9 mouse cellular contexts compared by ENCODE assay signal in the genomic region with DNA sequence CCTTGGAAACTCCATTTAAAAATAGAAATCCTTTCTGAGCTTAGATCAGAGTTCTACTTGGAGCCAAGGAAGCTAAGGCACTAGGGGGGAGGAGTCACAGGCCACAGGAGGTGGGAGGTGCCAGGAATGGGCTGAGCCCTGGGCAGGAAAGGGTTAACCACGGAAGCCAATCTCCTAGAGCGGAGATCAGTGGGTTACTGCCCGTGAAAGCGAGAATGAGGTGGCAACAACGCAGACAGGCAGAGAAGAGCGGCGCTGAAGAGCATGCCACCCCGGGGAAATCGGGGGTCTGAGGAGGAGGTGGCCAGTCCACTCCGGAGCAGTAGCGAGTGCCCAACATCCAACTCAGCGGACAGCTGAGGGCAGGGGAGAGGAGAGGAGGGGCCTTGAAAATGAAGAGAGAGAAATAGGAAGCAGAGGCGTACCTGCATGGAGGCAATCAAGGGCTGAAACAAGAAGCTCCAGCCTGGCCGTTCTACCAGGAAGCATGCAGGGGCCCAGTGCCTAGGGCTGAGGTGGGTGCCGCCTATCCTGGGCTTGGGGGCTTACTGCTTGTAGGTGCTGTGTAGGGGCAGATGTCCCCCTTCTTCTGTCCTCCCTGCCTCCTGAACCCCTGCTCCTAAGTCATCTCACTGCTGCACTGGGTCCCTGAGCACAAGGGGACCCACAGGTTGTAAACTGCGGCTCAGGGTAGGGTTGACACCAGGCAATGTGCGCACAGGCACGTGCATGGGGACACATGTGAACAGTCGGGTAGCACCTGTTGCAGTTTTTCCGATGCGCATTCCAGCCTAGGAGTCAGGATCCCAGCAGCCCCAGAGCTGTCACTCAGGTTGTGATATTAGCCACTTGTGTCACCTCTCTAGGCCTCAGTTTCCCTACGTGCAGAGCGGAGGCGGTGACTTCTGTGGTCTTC. TPM values are rescaled to one million over a fixed set of nuclear protein-coding genes. Genes with fewer than 3 reads are reported as not detected.
A peak's percentile ranks its signal among the peaks of the same experiment; 100 is the strongest.
DNase-seq lines count a peak whose midpoint lies in the region; ATAC-seq and TF ChIP-seq lines count a peak whose summit lies in the region.
"Had no signal": no experiment of that assay in that cellular context is flagged by ENCODE, and none has a peak within 500 bp of the region (broad histone marks: within the 10 kb centered on the region; RNA-seq: fewer than 3 reads in every experiment).

No protein-coding gene starts in this region.

- no peak for ATAC-seq in heart, embryonic 11.5 days (replicated peaks; ENCODE audit: insufficient number of reproducible peaks, low FRiP score, low TSS enrichment)
- no peak for ATAC-seq in hindbrain, embryonic 16.5 days
- ATAC-seq in liver, embryonic 15.5 days (ENCODE audit: insufficient read depth) = no peak

- peaks cover 62% of the 10 kb centered on the region for H3K27me3 ChIP-seq in heart, embryonic 11.5 days (ENCODE audit: control insufficient read depth, insufficient read depth, low read length)
- H3K27me3 ChIP-seq in hindbrain, embryonic 16.5 days (replicated peaks; ENCODE audit: control insufficient read depth, insufficient read depth, low read length) = peaks cover 10% of the 10 kb centered on the region
- H3K27me3 ChIP-seq in liver, embryonic 15.5 days = peaks cover 68% of the 10 kb centered on the region

- DNase-seq in heart, postnatal 10 days = no peak
- no peak for DNase-seq in right cerebral cortex, postnatal 36 days (ENCODE audit: low spot score in 2 of 2)
- DNase-seq in left cerebral cortex, adult 9 months (ENCODE audit: low spot score in 2 of 2) = no peak
- no peak for DNase-seq in cerebellum, adult 9-11 months

- no peak for TF ChIP-seq POLR2A in bone marrow, adult 2 months (IDR thresholded peaks at IDR 0.05; ENCODE audit: borderline replicate concordance, control insufficient read depth, low read depth, low read length)

- TF ChIP-seq CTCF in bone marrow, adult 2 months (IDR thresholded peaks at IDR 0.05; ENCODE audit: control insufficient read depth, insufficient read depth, low read length) = no peak

- peak overlapping the region; percentile 58 for H3K4me2 ChIP-seq in heart, embryonic 11.5 days
- peak overlapping the region; percentile 53 for H3K4me2 ChIP-seq in hindbrain, embryonic 16.5 days (ENCODE audit: low read length)
- peak overlapping the region; percentile 57 for H3K4me2 ChIP-seq in liver, embryonic 15.5 days

- no peaks in the 10 kb centered on the region for H3K36me3 ChIP-seq in heart, embryonic 11.5 days (ENCODE audit: control insufficient read depth, insufficient read depth, low read length)
- H3K36me3 ChIP-seq in hindbrain, embryonic 16.5 days (ENCODE audit: control insufficient read depth, insufficient read depth, low read length) = no peaks in the 10 kb centered on the region
- H3K36me3 ChIP-seq in liver, embryonic 15.5 days (replicated peaks) = no peaks in the 10 kb centered on the region

- peaks cover 17% of the 10 kb centered on the region for H3K4me1 ChIP-seq in heart, embryonic 11.5 days (ENCODE audit: control insufficient read depth, insufficient read depth, low read length)
- H3K4me1 ChIP-seq in bone marrow, adult 2 months (ENCODE audit: control insufficient read depth, insufficient read depth, low read length) = no peaks in the 10 kb centered on the region; the same call in 1 of the 2 replicates
- H3K4me1 ChIP-seq in hindbrain, embryonic 16.5 days (ENCODE audit: control insufficient read depth, insufficient read depth, low read depth, low read length) = peaks cover 10% of the 10 kb centered on the region
- peaks cover 72% of the 10 kb centered on the region for H3K4me1 ChIP-seq in liver, embryonic 15.5 days (replicated peaks)

- intact Hi-C loops in heart, postnatal 10 days (cut with DNase I) = no loop called here

- H3K9me3 ChIP-seq in heart, embryonic 11.5 days (replicated peaks; ENCODE audit: control insufficient read depth, low read length) = no peaks in the 10 kb centered on the region
- no peaks in the 10 kb centered on the region for H3K9me3 ChIP-seq in hindbrain, embryonic 16.5 days (ENCODE audit: control insufficient read depth, low read length)
- H3K9me3 ChIP-seq in liver, embryonic 15.5 days (replicated peaks) = no peaks in the 10 kb centered on the region

- H3K4me3 ChIP-seq in heart, embryonic 11.5 days (ENCODE audit: low read depth, low read length) = peak overlapping the region; percentile 28
- peak overlapping the region; percentile 7 for H3K4me3 ChIP-seq in bone marrow, adult 2 months (replicated peaks; ENCODE audit: control insufficient read depth, low read depth, low read length)
- peak overlapping the region; percentile 31 for H3K4me3 ChIP-seq in hindbrain, embryonic 16.5 days (ENCODE audit: low read length)
- H3K4me3 ChIP-seq in liver, embryonic 15.5 days (replicated peaks) = peak overlapping the region; percentile 28

- 19% methylated on average over 24 of the region's 24 CpGs for WGBS in heart, embryonic 11.5 days (ENCODE audit: insufficient replicate concordance)
- 6% methylated on average over 24 of the region's 24 CpGs for WGBS in bone marrow, adult 2 months
- 22% methylated on average over 24 of the region's 24 CpGs for WGBS in hindbrain, embryonic 16.5 days
- WGBS in liver, embryonic 15.5 days (ENCODE audit: insufficient replicate concordance) = 12% methylated on average over 24 of the region's 24 CpGs

- no peak overlapping the region for H3K9ac ChIP-seq in heart, embryonic 11.5 days (ENCODE audit: low read depth, low read length)
- H3K9ac ChIP-seq in hindbrain, embryonic 16.5 days (ENCODE audit: low read depth, low read length) = peak overlapping the region; percentile 36; the same call in 1 of the 2 replicates
- peak overlapping the region; percentile 9; the same call in 1 of the 2 replicates for H3K9ac ChIP-seq in liver, embryonic 15.5 days

- H3K27ac ChIP-seq in heart, embryonic 11.5 days (ENCODE audit: low read depth, low read length) = no peak overlapping the region
- H3K27ac ChIP-seq in bone marrow, adult 2 months (ENCODE audit: control insufficient read depth, insufficient read depth, low read depth, low read length, poor library complexity) = no peak overlapping the region
- H3K27ac ChIP-seq in hindbrain, embryonic 16.5 days (ENCODE audit: low read depth, low read length) = no peak overlapping the region
- no peak overlapping the region for H3K27ac ChIP-seq in liver, embryonic 15.5 days (replicated peaks)
- H3K27ac ChIP-seq: macrophage had no signal

RNA-seq across cellular contexts. Expression of gene Galr3, which starts 0.9 kb away (rescaled TPM):
- polyA plus RNA-seq in heart, embryonic 11.5 days (2014; fragmentation: Nextera tagmentation; extraction: Ambion mirVana) = not detected in 2 replicates
- total RNA-seq in heart, postnatal 10 days (2021) = not detected
- polyA plus RNA-seq in bone marrow, adult 2 months (2011; ENCODE audit: insufficient read depth, insufficient read length, low replicate concordance, missing spikeins) = not detected in 2 replicates
- 0.14 TPM in 1 of 2 replicates, not detected in the other for polyA plus RNA-seq in hindbrain, embryonic 16.5 days (2015; fragmentation: Nextera tagmentation; extraction: Ambion mirVana)
- 0.17 TPM in 1 of 2 replicates, not detected in the other for polyA plus RNA-seq in liver, embryonic 15.5 days (2015; fragmentation: Nextera tagmentation; extraction: Ambion mirVana)
- polyA plus RNA-seq: macrophage had no signal

RNA-seq across cellular contexts. Expression of gene H1f0, which starts 12.5 kb away (rescaled TPM):
- 74.6 and 178 TPM in 2 replicates for polyA plus RNA-seq in heart, embryonic 11.5 days (2014; fragmentation: Nextera tagmentation; extraction: Ambion mirVana)
- 100 to 1,000 TPM; 208 to 227 TPM for total RNA-seq in heart, postnatal 10 days (2021)
- 30.4 and 32.4 TPM in 2 replicates for polyA plus RNA-seq in bone marrow, adult 2 months (2011; ENCODE audit: insufficient read depth, insufficient read length, low replicate concordance, missing spikeins)
- 200 and 206 TPM in 2 replicates for polyA plus RNA-seq in hindbrain, embryonic 16.5 days (2015; fragmentation: Nextera tagmentation; extraction: Ambion mirVana)
- polyA plus RNA-seq in liver, embryonic 15.5 days (2015; fragmentation: Nextera tagmentation; extraction: Ambion mirVana) = 118 and 121 TPM in 2 replicates

RNA-seq across cellular contexts. Expression of gene Ankrd54, which starts 21.9 kb away (rescaled TPM):
- 28.2 and 28.7 TPM in 2 replicates for polyA plus RNA-seq in heart, embryonic 11.5 days (2014; fragmentation: Nextera tagmentation; extraction: Ambion mirVana)
- 10 to 100 TPM in 1 of 2 experiments, 1 to 10 TPM in 1; 9.1 to 10.7 TPM for total RNA-seq in heart, postnatal 10 days (2021)
- 27.1 and 43.4 TPM in 2 replicates for polyA plus RNA-seq in bone marrow, adult 2 months (2011; ENCODE audit: insufficient read depth, insufficient read length, low replicate concordance, missing spikeins)
- 50.0 and 54.0 TPM in 2 replicates for polyA plus RNA-seq in hindbrain, embryonic 16.5 days (2015; fragmentation: Nextera tagmentation; extraction: Ambion mirVana)
- 47.9 and 55.1 TPM in 2 replicates for polyA plus RNA-seq in liver, embryonic 15.5 days (2015; fragmentation: Nextera tagmentation; extraction: Ambion mirVana)

RNA-seq across cellular contexts. Expression of gene Eif3l, which starts 34.2 kb away (rescaled TPM):
- polyA plus RNA-seq in heart, embryonic 11.5 days (2014; fragmentation: Nextera tagmentation; extraction: Ambion mirVana) = 166 and 189 TPM in 2 replicates
- total RNA-seq in heart, postnatal 10 days (2021) = 10 to 100 TPM; 94.5 to 95.7 TPM
- polyA plus RNA-seq in bone marrow, adult 2 months (2011; ENCODE audit: insufficient read depth, insufficient read length, low replicate concordance, missing spikeins) = 60.7 and 112 TPM in 2 replicates
- polyA plus RNA-seq in hindbrain, embryonic 16.5 days (2015; fragmentation: Nextera tagmentation; extraction: Ambion mirVana) = 174 and 177 TPM in 2 replicates
- 116 and 117 TPM in 2 replicates for polyA plus RNA-seq in liver, embryonic 15.5 days (2015; fragmentation: Nextera tagmentation; extraction: Ambion mirVana)
